Mouse (Mus musculus) E14TG2a.4 (cell line): ENCODE data around the gene Mertk.

Experiments
- H3K27me3 ChIP-seq: 2 replicates; pipeline ENCODE4 v1.6.1; 2014; ENCODE audit warnings: low read length, control low read depth; ENCODE audit not compliant: insufficient read depth
- H3K36me3 ChIP-seq: 2 replicates; pipeline ENCODE4 v1.6.1; 2014; ENCODE audit warnings: low read length, control low read depth; ENCODE audit not compliant: insufficient read depth
- H3K4me1 ChIP-seq: replicated peaks from 2 replicates; pipeline ENCODE4 v1.6.1; 2014; ENCODE audit warnings: low read depth, low read length, control low read depth
- H3K4me3 ChIP-seq: replicated peaks from 2 replicates; pipeline ENCODE4 v1.5.1; 2014; ENCODE audit warnings: mild to moderate bottlenecking, low read length
- H3K9me3 ChIP-seq: 2 replicates; pipeline ENCODE4 v1.6.1; 2014; ENCODE audit warnings: low read length, control low read depth
- CTCF ChIP-seq: conservative IDR thresholded peaks from 2 replicates; pipeline ENCODE4 v1.5.1; 2014; ENCODE audit warnings: low read length
- NANOG ChIP-seq: IDR thresholded peaks from 2 replicates; pipeline ENCODE4 v1.6.1; 2014; ENCODE audit warnings: borderline replicate concordance, low read length, mixed read lengths
- POU5F1 ChIP-seq: IDR thresholded peaks from 2 replicates; pipeline ENCODE4 v1.6.1; 2014; ENCODE audit warnings: low read length, borderline replicate concordance

The Mertk gene

GRCm38 (mm10) chr2:128786795-128787194 is 88.0 kb downstream of the Mertk start:
- Histone ChIP-seq H3K9me3 (peaks cover 4% of the 10 kb centered on the region), H3K27me3 (no peaks in the 10 kb centered on the region), H3K4me3 (no peak overlapping the region), H3K4me1 (no peaks in the 10 kb centered on the region), H3K36me3 (no peaks in the 10 kb centered on the region)
- no peak for TF ChIP-seq NANOG
- no peak for TF ChIP-seq CTCF
- TF ChIP-seq POU5F1 = no peak

GRCm38 (mm10) chr2:128787805-128788204 is 89.0 kb downstream of the Mertk start:
- Histone ChIP-seq H3K4me3 (no peak overlapping the region), H3K9me3 (peaks cover 4% of the 10 kb centered on the region), H3K4me1 (no peaks in the 10 kb centered on the region), H3K36me3 (no peaks in the 10 kb centered on the region), H3K27me3 (no peaks in the 10 kb centered on the region)
- TF ChIP-seq CTCF = no peak
- TF ChIP-seq NANOG = no peak
- TF ChIP-seq POU5F1 = no peak

DNA sequence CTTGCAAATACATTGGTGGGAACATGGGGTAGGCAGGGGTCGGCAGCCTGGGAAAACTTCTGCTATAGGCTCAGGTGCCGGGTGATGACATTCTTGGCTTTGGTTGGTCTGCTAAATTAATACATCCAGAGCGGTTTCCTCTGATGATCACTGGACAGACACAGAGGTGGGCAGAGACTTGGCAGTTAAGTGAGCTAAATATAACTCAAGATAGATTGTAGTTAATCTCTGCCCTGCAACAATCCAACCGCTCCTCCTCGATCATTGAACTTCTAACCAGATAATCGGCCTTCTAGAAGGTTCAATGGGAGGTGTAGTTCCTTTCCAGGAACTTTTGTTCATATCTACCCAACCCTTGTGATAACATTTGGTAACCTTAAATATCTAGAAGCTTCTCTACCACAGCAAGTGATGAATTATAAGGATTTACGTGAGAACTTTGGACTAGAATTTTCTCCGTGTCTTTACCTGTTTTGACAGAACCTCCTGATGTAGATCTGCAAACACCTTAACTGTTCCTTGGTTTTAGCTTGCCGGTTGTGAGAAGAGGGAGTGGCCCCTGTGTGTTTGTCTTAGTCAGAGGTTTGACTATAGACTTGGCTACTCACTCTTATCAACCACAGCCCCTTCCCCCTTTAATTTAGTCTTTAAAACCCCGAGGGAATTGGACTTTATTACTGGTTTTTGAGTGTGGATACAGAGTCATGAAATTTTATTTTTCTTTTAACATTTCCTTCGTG is 92.3 kb downstream of the Mertk start:
- Histone ChIP-seq H3K4me1 (no peaks in the 10 kb centered on the region), H3K36me3 (no peaks in the 10 kb centered on the region), H3K27me3 (no peaks in the 10 kb centered on the region), H3K9me3 (peaks cover 4% of the 10 kb centered on the region), H3K4me3 (no peak overlapping the region)
- no peak for TF ChIP-seq CTCF
- no peak for TF ChIP-seq NANOG
- no peak for TF ChIP-seq POU5F1

DNA sequence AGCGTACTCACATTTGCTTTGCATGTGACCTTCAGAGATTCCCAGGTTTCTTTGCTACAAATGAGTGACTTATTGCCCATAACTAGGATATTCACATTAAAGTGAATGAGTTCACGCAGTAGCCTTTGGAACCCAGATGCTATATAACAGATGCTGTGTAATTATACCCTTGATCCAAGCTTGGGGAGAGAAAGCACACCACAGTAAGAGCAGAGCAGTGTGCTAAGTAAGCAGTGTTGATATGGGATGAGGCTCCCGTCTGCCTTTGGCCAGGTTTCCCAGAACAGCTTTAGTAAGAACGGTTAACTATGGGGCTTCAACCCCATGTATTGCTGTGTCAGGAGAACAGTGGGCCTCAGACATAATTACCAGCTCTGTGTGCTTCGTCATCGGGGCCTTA is 95.2 kb downstream of the Mertk start:
- Histone ChIP-seq H3K36me3 (no peaks in the 10 kb centered on the region), H3K9me3 (no peaks in the 10 kb centered on the region), H3K4me1 (no peaks in the 10 kb centered on the region), H3K27me3 (no peaks in the 10 kb centered on the region), H3K4me3 (no peak overlapping the region)
- TF ChIP-seq CTCF (no peak), POU5F1 (no peak), NANOG (no peak)

GRCm38 (mm10) chr2:128796463-128796862 is 97.7 kb downstream of the Mertk start:
- H3K4me3 ChIP-seq = no peak overlapping the region
- no peaks in the 10 kb centered on the region for H3K27me3 ChIP-seq
- TF ChIP-seq NANOG = no peak
- TF ChIP-seq CTCF = no peak
- no peak for TF ChIP-seq POU5F1
- H3K9me3 ChIP-seq = peaks cover 7% of the 10 kb centered on the region; the same call in 1 of the 2 replicates
- H3K36me3 ChIP-seq = 0 out of 2 replicates have a peak, but pooled peaks cover 3% of the 10 kb centered on the region
- no peaks in the 10 kb centered on the region for H3K4me1 ChIP-seq

GRCm38 (mm10) chr2:128803441-128803840 is 104.7 kb downstream of the Mertk start:
- Histone ChIP-seq H3K9me3 (peaks cover 7% of the 10 kb centered on the region; the same call in 1 of the 2 replicates), H3K36me3 (0 out of 2 replicates have a peak, but pooled peaks cover 3% of the 10 kb centered on the region), H3K4me3 (no peak overlapping the region), H3K27me3 (no peaks in the 10 kb centered on the region), H3K4me1 (no peaks in the 10 kb centered on the region)
- TF ChIP-seq POU5F1 (no peak), NANOG (no peak), CTCF (no peak)

GRCm38 (mm10) chr2:128805341-128805740 is 106.6 kb downstream of the Mertk start:
- no peak overlapping the region for H3K4me3 ChIP-seq
- H3K36me3 ChIP-seq = 0 out of 2 replicates have a peak, but pooled peaks cover 3% of the 10 kb centered on the region
- no peaks in the 10 kb centered on the region; the same call in 1 of the 2 replicates for H3K9me3 ChIP-seq
- TF ChIP-seq POU5F1 (no peak), NANOG (no peak), CTCF (no peak)
- no peaks in the 10 kb centered on the region for H3K27me3 ChIP-seq
- no peaks in the 10 kb centered on the region for H3K4me1 ChIP-seq

DNA sequence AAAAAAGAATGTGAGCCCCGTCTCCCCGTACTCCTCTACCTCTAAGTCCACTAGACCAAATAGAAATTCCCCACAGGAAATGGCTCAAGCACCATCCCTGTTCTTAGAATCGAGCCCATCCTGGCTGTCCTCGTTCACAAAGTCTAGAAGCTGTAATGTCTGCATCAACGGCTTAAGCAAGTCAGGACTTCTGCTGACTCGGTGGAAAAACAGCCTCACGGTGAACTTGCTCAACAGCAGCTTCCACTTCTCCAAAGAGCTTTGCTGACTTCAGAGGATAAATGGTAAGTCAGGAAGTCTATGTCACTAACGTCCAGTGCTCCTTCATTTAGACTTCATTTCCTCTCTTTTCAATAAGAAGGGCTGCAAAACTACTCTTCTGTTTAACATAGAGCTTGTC is 107.8 kb downstream of the Mertk start:
- no peaks in the 10 kb centered on the region for H3K36me3 ChIP-seq
- TF ChIP-seq POU5F1 = no peak
- no peak for TF ChIP-seq NANOG
- no peak for TF ChIP-seq CTCF
- H3K4me3 ChIP-seq = no peak overlapping the region
- H3K9me3 ChIP-seq = no peaks in the 10 kb centered on the region; the same call in 1 of the 2 replicates
- no peaks in the 10 kb centered on the region for H3K4me1 ChIP-seq
- H3K27me3 ChIP-seq = peaks cover 5% of the 10 kb centered on the region
